Mouse (Mus musculus) liver, postnatal 0 days (tissue): ENCODE data around the gene Foxp4.

Experiments
- CTCF ChIP-seq: sonication (generic); IDR thresholded peaks from 2 replicates; pipeline ENCODE4 v1.5.1; 2016; ENCODE audit warnings: antibody characterized with exemption, low read depth
- EP300 ChIP-seq: IDR thresholded peaks from 2 replicates; pipeline ENCODE4 v1.6.1; 2016; ENCODE audit warnings: antibody characterized with exemption, low read depth, mild to moderate bottlenecking

DNA sequence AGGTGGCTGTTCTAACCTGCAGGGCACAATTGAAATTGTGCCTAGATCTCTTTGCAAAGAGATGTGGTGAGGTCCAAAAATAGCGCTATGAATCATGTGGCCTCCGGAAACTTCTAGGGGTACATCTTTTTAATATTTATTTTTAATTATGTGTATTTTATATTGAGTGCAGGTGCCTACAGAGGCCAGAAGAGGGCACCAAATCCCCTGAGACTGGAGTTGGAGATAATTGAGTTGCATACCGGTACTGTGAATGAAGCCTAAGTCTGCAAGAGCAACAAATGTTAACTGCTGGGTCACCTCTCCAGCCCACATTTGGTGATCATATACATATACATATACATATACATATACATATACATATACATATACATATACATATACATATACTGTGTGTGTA, 22.7 kb downstream of the Foxp4 start:
- TF ChIP-seq CTCF = peak; percentile 63
- no peak for TF ChIP-seq EP300
